Mouse (Mus musculus) ES-Bruce4 (cell line): Measurements from ENCODE around the gene Pfkl.

Experiments used
- CTCF ChIP-seq: IDR thresholded peaks from one replicate; pipeline ENCODE4 v1.8.1; 2011; ENCODE audit warnings: low read depth, low read length
- POLR2A ChIP-seq: IDR thresholded peaks from one replicate; pipeline ENCODE4 v1.8.1; 2011; ENCODE audit warnings: low read length; ENCODE audit not compliant: insufficient read depth

DNA sequence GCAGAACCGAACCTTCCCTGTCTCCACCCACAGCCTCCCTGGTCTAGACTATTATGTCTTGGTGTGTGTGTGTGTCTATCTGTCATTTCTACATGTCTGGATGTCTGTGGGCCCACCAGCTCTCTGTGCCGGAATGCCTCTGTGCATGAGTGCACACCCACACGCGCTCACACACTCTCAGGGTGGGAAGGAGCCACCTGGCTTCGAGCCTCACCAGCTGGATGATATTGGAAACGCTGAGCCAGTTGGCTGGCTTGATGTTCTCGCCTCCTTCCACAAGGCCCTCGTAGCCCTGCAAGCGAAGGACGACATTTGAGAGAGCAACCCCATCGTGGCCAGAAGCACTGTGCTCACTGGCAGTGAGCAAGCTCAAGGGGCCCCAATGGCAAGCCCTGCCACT lies 8.1 kb downstream of the Pfkl start:
- TF ChIP-seq POLR2A: no peak
- no peak for TF ChIP-seq CTCF
